In genomic region chr13:104632427-104633167, GRCm38 (mm10) we compare ENCODE assay signal across 9 mouse cellular contexts.
DNase-seq lines count a peak whose midpoint lies in the region; ATAC-seq and TF ChIP-seq lines count a peak whose summit lies in the region.
"Had no signal": no experiment of that assay in that cellular context is flagged by ENCODE, and none has a peak within 500 bp of the region (broad histone marks: within the 10 kb centered on the region; RNA-seq: fewer than 3 reads in every experiment).

No protein-coding gene starts in this region.

- no peak overlapping the region for H3K27ac ChIP-seq in liver, embryonic 12.5 days
- no peak overlapping the region for H3K27ac ChIP-seq in liver, postnatal 0 days (ENCODE audit: low read depth)
- peak overlapping the region; percentile 91 for H3K27ac ChIP-seq in heart, embryonic 12.5 days (ENCODE audit: poor library complexity, severe bottlenecking)

- no peak overlapping the region for H3K4me3 ChIP-seq in liver, embryonic 12.5 days
- no peak overlapping the region for H3K4me3 ChIP-seq in liver, postnatal 0 days (ENCODE audit: low read depth, low read length)
- H3K4me3 ChIP-seq in heart, embryonic 12.5 days = no peak overlapping the region

- 49% methylated on average over 7 of the region's 7 CpGs for WGBS in liver, embryonic 12.5 days (ENCODE audit: insufficient replicate concordance)
- WGBS in liver, postnatal 0 days (ENCODE audit: insufficient replicate concordance) = 55% methylated on average over 7 of the region's 7 CpGs
- 13% methylated on average over 7 of the region's 7 CpGs for WGBS in heart, embryonic 12.5 days

- H3K4me1 ChIP-seq in liver, embryonic 12.5 days = peaks cover 14% of the 10 kb centered on the region
- H3K4me1 ChIP-seq in liver, postnatal 0 days (ENCODE audit: insufficient read depth) = no peaks in the 10 kb centered on the region
- H3K4me1 ChIP-seq in heart, embryonic 12.5 days (replicated peaks) = peaks cover 45% of the 10 kb centered on the region

- H3K9me3 ChIP-seq in liver, embryonic 12.5 days (replicated peaks) = no peaks in the 10 kb centered on the region
- H3K9me3 ChIP-seq in liver, postnatal 0 days (ENCODE audit: low read length) = no peaks in the 10 kb centered on the region
- H3K9me3 ChIP-seq in heart, embryonic 12.5 days (replicated peaks) = no peaks in the 10 kb centered on the region

- TF ChIP-seq EP300 in liver, postnatal 0 days (IDR thresholded peaks at IDR 0.05; ENCODE audit: low read depth) = no peak

- H3K27me3 ChIP-seq in liver, embryonic 12.5 days (replicated peaks) = no peaks in the 10 kb centered on the region
- no peaks in the 10 kb centered on the region for H3K27me3 ChIP-seq in liver, postnatal 0 days (ENCODE audit: insufficient read depth, low read length)
- H3K27me3 ChIP-seq in heart, embryonic 12.5 days (replicated peaks) = no peaks in the 10 kb centered on the region

- intact Hi-C loops in heart, postnatal 36 days (cut with DNase I) = loop anchor here (2.0 kb wide), 1 partner anchor 14 kb away; no protein-coding TSS in a partner anchor

- no peak overlapping the region for H3K4me2 ChIP-seq in liver, embryonic 12.5 days
- H3K4me2 ChIP-seq in liver, postnatal 0 days (ENCODE audit: low read depth, low read length) = no peak overlapping the region
- H3K4me2 ChIP-seq in heart, embryonic 12.5 days = peak overlapping the region; percentile 15; the same call in 1 of the 2 replicates

- H3K36me3 ChIP-seq in liver, embryonic 12.5 days = peaks cover 7% of the 10 kb centered on the region; the same call in 1 of the 2 replicates
- 0 out of 2 replicates have a peak, but pooled peaks cover 3% of the 10 kb centered on the region for H3K36me3 ChIP-seq in liver, postnatal 0 days (replicated peaks; ENCODE audit: insufficient read depth, low read length)
- H3K36me3 ChIP-seq in heart, embryonic 12.5 days = no peaks in the 10 kb centered on the region

- DNase-seq in heart, adult 11 months = peak; percentile 93
- no peak for DNase-seq in heart, postnatal 36 days
- no peak for DNase-seq in liver, postnatal 0 days
- DNase-seq in thymus, postnatal 14 days = no peak
- DNase-seq in cerebellum, postnatal 25 days = no peak
- DNase-seq: embryo, embryonic 11 days had no signal

- TF ChIP-seq CTCF in liver, postnatal 0 days (IDR thresholded peaks at IDR 0.05; ENCODE audit: low read depth) = no peak

- peak; percentile 58; the same call in 1 of the 2 replicates for ATAC-seq in liver, embryonic 12.5 days
- no peak for ATAC-seq in liver, postnatal 0 days
- ATAC-seq in heart, embryonic 12.5 days (ENCODE audit: insufficient number of reproducible peaks, low FRiP score) = peak; percentile 31; the same call in 1 of the 2 replicates
- peak; percentile 53 for ATAC-seq in megakaryocyte-erythroid progenitor cell, adult 5-6 weeks (replicated peaks; ENCODE audit: low FRiP score, low TSS enrichment, poor library complexity, severe bottlenecking)

- H3K9ac ChIP-seq in liver, embryonic 12.5 days = no peak overlapping the region
- no peak overlapping the region for H3K9ac ChIP-seq in liver, postnatal 0 days (replicated peaks)
- H3K9ac ChIP-seq in heart, embryonic 12.5 days = no peak overlapping the region
